Mouse (Mus musculus): ENCODE results near the gene Acsl6. TPM values are rescaled to one million over a fixed set of nuclear protein-coding genes. Genes with fewer than 3 reads are reported as not detected.

Gene Acsl6
- polyA plus RNA-seq, 1 experiment from 2014 or later: 1.3 TPM

DNA sequence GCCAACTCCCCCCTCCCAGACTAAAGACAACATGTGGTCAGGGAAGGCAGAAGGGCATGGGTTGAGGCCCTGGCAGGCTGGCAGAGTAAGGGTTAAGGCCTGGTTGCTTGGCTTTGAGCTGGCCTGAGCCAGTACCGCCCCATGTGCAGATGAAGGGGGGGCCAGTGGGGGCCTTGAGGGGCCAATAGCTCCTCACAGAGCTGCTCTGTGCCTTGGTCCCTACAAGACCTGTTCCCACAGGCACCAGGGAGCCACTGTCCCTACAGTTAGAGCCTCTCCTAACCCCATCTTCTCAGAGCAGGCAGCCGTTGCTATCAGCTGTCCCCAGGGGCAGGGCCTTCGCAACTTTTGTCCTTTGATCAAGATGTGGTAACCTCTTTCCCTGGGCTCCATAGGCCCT lies 11.1 kb downstream of the Acsl6 start:
- Histone ChIP-seq H3K4me2 (replicated peaks; ENCODE audit: low read depth, low read length) (no peak overlapping the region), H3K4me1 (ENCODE audit: control insufficient read depth, insufficient read depth, low read length) (no peaks in the 10 kb centered on the region), H3K9me3 (ENCODE audit: control insufficient read depth, low read length) (no peaks in the 10 kb centered on the region), H3K27me3 (ENCODE audit: control insufficient read depth, insufficient read depth, low read length) (no peaks in the 10 kb centered on the region), H3K9ac (ENCODE audit: low read depth, low read length) (no peak overlapping the region), H3K27ac (ENCODE audit: low read depth, low read length) (no peak overlapping the region), H3K4me3 (ENCODE audit: low read length) (no peak overlapping the region), H3K36me3 (ENCODE audit: control insufficient read depth, insufficient read depth, low read length) (no peaks in the 10 kb centered on the region)
- no peak for ATAC-seq (ENCODE audit: low FRiP score, low TSS enrichment)
- WGBS: 11% methylated on average over 3 of the region's 3 CpGs

DNA sequence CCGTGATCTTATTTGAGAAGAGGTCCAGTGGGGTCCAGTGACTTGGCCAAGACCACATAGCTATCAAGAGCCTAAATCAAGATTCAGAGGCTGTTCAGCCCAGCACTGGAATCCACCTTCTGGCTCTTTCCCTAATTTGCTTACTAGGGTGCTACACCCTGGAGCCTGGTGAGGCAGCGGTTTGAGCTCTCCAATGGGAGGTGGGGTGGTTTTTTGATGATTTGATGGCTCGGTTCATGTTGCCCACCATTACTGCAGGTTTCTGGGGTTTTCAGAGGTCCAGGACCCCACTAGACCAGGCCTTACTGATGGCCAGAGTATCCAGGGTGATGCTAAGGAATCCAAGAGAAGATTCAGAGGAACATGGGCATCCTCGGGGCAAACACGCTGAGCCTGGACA lies 11.7 kb downstream of the Acsl6 start:
- Histone ChIP-seq H3K27ac (ENCODE audit: low read depth, low read length) (no peak overlapping the region), H3K9me3 (ENCODE audit: control insufficient read depth, low read length) (no peaks in the 10 kb centered on the region), H3K4me2 (replicated peaks; ENCODE audit: low read depth, low read length) (no peak overlapping the region), H3K4me3 (ENCODE audit: low read length) (no peak overlapping the region), H3K36me3 (ENCODE audit: control insufficient read depth, insufficient read depth, low read length) (no peaks in the 10 kb centered on the region), H3K9ac (ENCODE audit: low read depth, low read length) (no peak overlapping the region), H3K4me1 (ENCODE audit: control insufficient read depth, insufficient read depth, low read length) (no peaks in the 10 kb centered on the region), H3K27me3 (ENCODE audit: control insufficient read depth, insufficient read depth, low read length) (no peaks in the 10 kb centered on the region)
- WGBS: 90% methylated on average over 5 of the region's 5 CpGs
- ATAC-seq (ENCODE audit: low FRiP score, low TSS enrichment): no peak

DNA sequence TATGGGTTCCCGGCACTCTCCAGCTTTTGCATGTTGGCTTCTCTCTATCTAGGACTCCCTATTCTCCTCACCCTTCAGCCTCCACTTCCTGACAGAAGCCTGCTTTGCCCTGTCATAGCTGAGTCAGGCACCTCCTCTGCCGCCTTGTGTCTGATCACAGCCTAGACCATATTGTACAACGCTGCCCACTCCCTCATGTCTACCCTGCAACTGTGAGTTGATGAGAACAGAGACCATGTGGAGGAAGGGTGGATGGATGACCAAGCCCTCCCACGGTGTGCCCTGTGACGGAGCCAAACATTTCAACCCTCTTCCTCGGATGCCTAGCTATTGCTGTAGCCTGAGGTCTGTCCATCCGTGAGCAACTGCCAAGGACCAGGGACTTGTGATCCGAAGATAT lies 13.8 kb downstream of the Acsl6 start:
- Histone ChIP-seq H3K9me3 (ENCODE audit: control insufficient read depth, low read length) (no peaks in the 10 kb centered on the region), H3K27me3 (ENCODE audit: control insufficient read depth, insufficient read depth, low read length) (no peaks in the 10 kb centered on the region), H3K4me1 (ENCODE audit: control insufficient read depth, insufficient read depth, low read length) (no peaks in the 10 kb centered on the region), H3K9ac (ENCODE audit: low read depth, low read length) (no peak overlapping the region), H3K36me3 (ENCODE audit: control insufficient read depth, insufficient read depth, low read length) (no peaks in the 10 kb centered on the region), H3K4me2 (replicated peaks; ENCODE audit: low read depth, low read length) (no peak overlapping the region), H3K27ac (ENCODE audit: low read depth, low read length) (no peak overlapping the region), H3K4me3 (ENCODE audit: low read length) (no peak overlapping the region)
- 82% methylated on average over 8 of the region's 8 CpGs for WGBS
- ATAC-seq (ENCODE audit: low FRiP score, low TSS enrichment): no peak

DNA sequence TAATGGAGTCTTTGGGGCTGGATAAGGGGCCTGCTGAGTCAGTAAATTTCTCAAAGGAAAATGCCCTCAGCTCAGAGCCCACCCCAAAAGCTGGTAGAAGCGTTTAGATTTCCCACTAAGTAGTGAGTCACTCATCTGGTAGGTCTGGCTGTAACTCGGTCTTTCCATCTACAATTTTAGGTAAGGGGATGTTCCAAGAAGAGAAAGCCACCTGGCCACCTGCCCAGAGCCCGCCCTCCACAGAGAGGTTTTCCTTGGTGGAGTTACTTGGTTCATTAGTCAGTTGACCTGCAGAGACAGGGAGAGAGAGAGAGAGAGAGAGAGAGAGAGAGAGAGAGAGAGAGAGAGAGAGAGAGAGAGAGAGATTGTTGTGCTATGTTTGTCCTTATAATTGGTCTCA lies 14.2 kb downstream of the Acsl6 start:
- 85% methylated on average over 3 of the region's 3 CpGs for WGBS
- Histone ChIP-seq H3K4me2 (replicated peaks; ENCODE audit: low read depth, low read length) (no peak overlapping the region), H3K36me3 (ENCODE audit: control insufficient read depth, insufficient read depth, low read length) (no peaks in the 10 kb centered on the region), H3K27me3 (ENCODE audit: control insufficient read depth, insufficient read depth, low read length) (no peaks in the 10 kb centered on the region), H3K9ac (ENCODE audit: low read depth, low read length) (no peak overlapping the region), H3K4me1 (ENCODE audit: control insufficient read depth, insufficient read depth, low read length) (no peaks in the 10 kb centered on the region), H3K9me3 (ENCODE audit: control insufficient read depth, low read length) (no peaks in the 10 kb centered on the region), H3K27ac (ENCODE audit: low read depth, low read length) (no peak overlapping the region), H3K4me3 (ENCODE audit: low read length) (no peak overlapping the region)
- ATAC-seq (ENCODE audit: low FRiP score, low TSS enrichment): no peak

DNA sequence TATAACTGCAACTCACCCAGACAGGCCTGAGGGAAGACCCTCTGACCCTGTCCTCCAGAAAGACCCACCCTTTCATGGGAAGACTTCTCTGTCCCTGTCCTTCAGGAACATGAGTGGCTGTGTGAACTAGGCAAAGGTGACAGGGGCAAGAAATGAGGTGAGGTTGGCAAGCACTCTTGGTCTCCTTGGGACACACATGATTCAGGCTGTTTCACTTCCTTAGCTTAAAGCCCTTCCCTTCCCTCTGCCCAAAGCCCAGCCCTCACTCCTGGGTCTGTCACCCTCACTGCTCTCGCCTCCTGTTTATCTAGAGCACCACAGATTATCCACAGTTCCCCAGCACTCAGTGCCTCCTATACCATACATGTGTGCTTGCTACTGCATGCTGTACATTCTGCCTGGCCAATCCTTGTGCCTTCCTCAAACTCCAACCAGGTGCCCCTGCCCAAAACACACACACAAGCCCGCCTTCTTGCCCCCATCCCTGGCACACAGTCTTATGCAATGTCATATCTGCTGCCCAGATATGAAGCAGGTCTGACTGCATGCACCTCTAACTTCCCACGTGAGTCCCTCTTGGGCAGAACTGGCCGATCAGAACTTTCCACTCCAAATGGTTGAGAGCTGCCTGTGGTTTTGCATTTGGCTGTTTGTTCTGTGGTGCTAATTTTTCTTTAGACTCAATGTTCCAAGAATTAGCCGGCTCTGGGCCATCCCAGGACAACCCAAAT lies 18.4 kb downstream of the Acsl6 start:
- no peaks in the 10 kb centered on the region for H3K36me3 ChIP-seq (ENCODE audit: control insufficient read depth, insufficient read depth, low read length)

DNA sequence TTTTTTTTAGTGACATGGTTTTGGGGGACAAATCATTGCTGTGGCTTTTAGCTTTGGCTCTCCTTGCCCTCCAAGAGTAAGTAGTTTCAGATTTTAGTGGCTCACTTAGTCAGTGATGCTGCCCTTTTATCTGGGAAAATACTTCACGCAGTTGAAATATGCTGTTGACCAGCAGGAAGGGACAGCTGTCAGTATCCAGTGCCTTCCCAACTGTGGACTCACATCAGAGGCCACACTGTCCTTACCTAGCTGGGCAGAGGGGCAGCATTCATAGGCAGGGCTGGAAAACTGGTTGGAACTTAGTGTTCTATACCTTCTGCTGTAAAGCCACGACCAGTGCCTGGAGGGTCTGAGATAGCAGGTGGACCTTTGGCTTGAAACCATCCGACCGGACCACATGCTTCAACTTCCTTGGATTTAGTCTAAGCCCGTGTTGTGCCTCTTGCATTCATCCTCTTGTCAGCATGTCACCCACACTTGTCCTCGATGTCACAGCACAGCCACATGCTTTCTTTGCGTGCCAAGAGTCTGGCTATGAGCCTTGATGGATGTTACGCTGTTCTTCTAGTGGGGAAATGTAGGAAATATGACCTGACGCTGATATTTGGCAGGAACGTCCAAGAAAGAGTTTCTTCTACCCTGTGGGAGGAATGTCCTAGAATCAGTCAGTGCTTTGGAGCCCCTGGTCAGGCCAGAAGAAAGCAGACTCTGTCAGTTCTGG lies 28.0 kb downstream of the Acsl6 start:
- ATAC-seq (ENCODE audit: low FRiP score, low TSS enrichment): no peak
- H3K27me3 ChIP-seq (ENCODE audit: control insufficient read depth, insufficient read depth, low read length): no peaks in the 10 kb centered on the region
- 84% methylated on average over 10 of the region's 10 CpGs for WGBS

More for the DNA sequence above, 18.4 kb downstream of the Acsl6 start:
- Histone ChIP-seq H3K27ac (ENCODE audit: low read depth, low read length) (no peak overlapping the region), H3K4me1 (ENCODE audit: control insufficient read depth, insufficient read depth, low read length) (no peaks in the 10 kb centered on the region), H3K27me3 (ENCODE audit: control insufficient read depth, insufficient read depth, low read length) (no peaks in the 10 kb centered on the region), H3K9me3 (ENCODE audit: control insufficient read depth, low read length) (no peaks in the 10 kb centered on the region), H3K4me3 (ENCODE audit: low read length) (no peak overlapping the region), H3K4me2 (replicated peaks; ENCODE audit: low read depth, low read length) (no peak overlapping the region), H3K9ac (ENCODE audit: low read depth, low read length) (no peak overlapping the region)
- 73% methylated on average over 5 of the region's 5 CpGs for WGBS
- ATAC-seq (ENCODE audit: low FRiP score, low TSS enrichment): no peak

DNA sequence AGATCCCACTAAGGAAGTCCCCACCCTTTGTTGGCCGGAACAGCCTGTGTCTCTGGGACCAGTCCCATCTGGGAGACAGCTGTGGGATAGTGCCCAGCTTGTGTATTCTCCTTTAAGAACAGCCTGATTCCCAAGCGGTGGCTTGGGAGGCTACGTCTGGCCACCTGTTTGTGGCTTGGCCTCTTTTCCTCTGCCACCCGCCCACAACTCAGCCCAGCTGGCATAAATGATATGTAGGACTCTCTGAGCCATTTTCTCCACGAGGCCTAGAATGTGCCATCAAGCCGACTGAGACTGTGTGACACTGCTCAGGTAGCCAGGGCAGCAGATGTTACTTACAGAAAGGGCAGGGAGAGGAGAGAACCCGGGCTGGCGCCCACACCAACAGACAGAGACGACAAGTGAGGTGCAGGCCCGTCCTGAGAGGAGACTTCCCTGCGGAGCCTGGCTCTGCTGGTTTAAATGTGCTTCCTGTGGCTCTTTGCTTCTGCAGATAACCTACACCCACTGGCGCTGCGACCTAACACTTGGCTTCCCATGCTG lies 32.6 kb downstream of the Acsl6 start:
- no peaks in the 10 kb centered on the region for H3K27me3 ChIP-seq (ENCODE audit: control insufficient read depth, insufficient read depth, low read length)
- H3K9me3 ChIP-seq (ENCODE audit: control insufficient read depth, low read length): no peaks in the 10 kb centered on the region
- 43% methylated on average over 13 of the region's 13 CpGs for WGBS
- ATAC-seq (ENCODE audit: low FRiP score, low TSS enrichment): no peak
- H3K4me1 ChIP-seq (ENCODE audit: control insufficient read depth, insufficient read depth, low read length): no peaks in the 10 kb centered on the region
- no peak overlapping the region for H3K4me3 ChIP-seq (ENCODE audit: low read length)
- H3K9ac ChIP-seq (ENCODE audit: low read depth, low read length): no peak overlapping the region
- H3K4me2 ChIP-seq (replicated peaks; ENCODE audit: low read depth, low read length): no peak overlapping the region
- H3K27ac ChIP-seq (ENCODE audit: low read depth, low read length): no peak overlapping the region
- H3K36me3 ChIP-seq (ENCODE audit: control insufficient read depth, insufficient read depth, low read length): no peaks in the 10 kb centered on the region

More for the DNA sequence above, 28.0 kb downstream of the Acsl6 start:
- Histone ChIP-seq H3K9ac (ENCODE audit: low read depth, low read length) (no peak overlapping the region), H3K4me2 (replicated peaks; ENCODE audit: low read depth, low read length) (no peak overlapping the region), H3K9me3 (ENCODE audit: control insufficient read depth, low read length) (no peaks in the 10 kb centered on the region), H3K36me3 (ENCODE audit: control insufficient read depth, insufficient read depth, low read length) (no peaks in the 10 kb centered on the region), H3K27ac (ENCODE audit: low read depth, low read length) (no peak overlapping the region), H3K4me1 (ENCODE audit: control insufficient read depth, insufficient read depth, low read length) (no peaks in the 10 kb centered on the region), H3K4me3 (ENCODE audit: low read length) (no peak overlapping the region)

DNA sequence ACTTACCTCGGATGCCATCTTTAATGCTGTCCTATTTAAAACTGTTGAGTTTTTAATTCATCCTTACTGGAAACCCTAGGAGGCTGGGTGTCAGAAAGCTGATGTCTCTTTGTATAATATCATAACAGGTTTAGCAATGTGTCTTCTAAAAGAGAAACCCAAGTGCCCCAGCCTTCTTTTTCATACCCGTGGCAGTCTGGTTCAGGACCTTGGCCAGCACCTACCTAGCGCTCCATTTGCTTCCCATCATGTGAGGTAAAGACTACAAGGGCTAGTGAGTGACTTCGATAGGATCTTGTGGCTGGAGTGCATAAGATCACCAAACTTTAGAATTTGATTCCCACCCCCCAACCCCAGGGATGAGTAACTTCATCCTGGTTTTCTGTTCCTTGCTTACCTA lies 40.1 kb downstream of the Acsl6 start:
- no peak overlapping the region for H3K4me3 ChIP-seq (ENCODE audit: low read length)
- H3K9ac ChIP-seq (ENCODE audit: low read depth, low read length): no peak overlapping the region
- no peaks in the 10 kb centered on the region for H3K36me3 ChIP-seq (ENCODE audit: control insufficient read depth, insufficient read depth, low read length)
- WGBS: 45% methylated on average over 4 of the region's 4 CpGs
- no peak for ATAC-seq (ENCODE audit: low FRiP score, low TSS enrichment)
- no peaks in the 10 kb centered on the region for H3K9me3 ChIP-seq (ENCODE audit: control insufficient read depth, low read length)
- no peak overlapping the region for H3K27ac ChIP-seq (ENCODE audit: low read depth, low read length)
- H3K4me2 ChIP-seq (replicated peaks; ENCODE audit: low read depth, low read length): no peak overlapping the region
- H3K27me3 ChIP-seq (ENCODE audit: control insufficient read depth, insufficient read depth, low read length): no peaks in the 10 kb centered on the region
- no peaks in the 10 kb centered on the region for H3K4me1 ChIP-seq (ENCODE audit: control insufficient read depth, insufficient read depth, low read length)

DNA sequence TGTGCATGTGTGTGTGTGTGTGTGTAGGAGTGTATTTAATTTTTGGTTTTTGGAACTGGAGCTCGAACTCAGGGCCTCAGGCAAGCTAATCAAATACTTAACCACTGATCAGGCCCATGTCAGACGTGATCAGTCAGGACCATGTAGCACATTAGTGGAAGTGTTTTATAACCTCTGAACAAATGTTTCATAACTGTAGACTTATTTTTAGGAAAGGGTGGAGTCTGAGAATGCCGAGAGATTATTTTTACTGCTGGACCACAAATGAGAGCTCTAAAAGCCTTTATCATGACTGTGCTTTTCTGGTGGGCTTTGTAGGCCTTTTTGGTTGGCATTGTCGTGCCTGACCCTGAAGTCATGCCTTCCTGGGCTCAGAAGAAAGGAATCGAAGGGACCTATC lies 48.1 kb downstream of the Acsl6 start:
- no peak overlapping the region for H3K9ac ChIP-seq (ENCODE audit: low read depth, low read length)
- no peak for ATAC-seq (ENCODE audit: low FRiP score, low TSS enrichment)
- H3K27me3 ChIP-seq (ENCODE audit: control insufficient read depth, insufficient read depth, low read length): no peaks in the 10 kb centered on the region
- no peak overlapping the region for H3K4me2 ChIP-seq (replicated peaks; ENCODE audit: low read depth, low read length)
- H3K9me3 ChIP-seq (ENCODE audit: control insufficient read depth, low read length): no peaks in the 10 kb centered on the region
- no peaks in the 10 kb centered on the region for H3K4me1 ChIP-seq (ENCODE audit: control insufficient read depth, insufficient read depth, low read length)
- no peak overlapping the region for H3K4me3 ChIP-seq (ENCODE audit: low read length)
- no peaks in the 10 kb centered on the region for H3K36me3 ChIP-seq (ENCODE audit: control insufficient read depth, insufficient read depth, low read length)
- no peak overlapping the region for H3K27ac ChIP-seq (ENCODE audit: low read depth, low read length)
- WGBS: 67% methylated on average over 5 of the region's 5 CpGs

All from kidney, embryonic 14.5 days (tissue).